Mouse (Mus musculus) kidney, adult 18-20 months (tissue): ENCODE measurements around the gene Drosha.
"Not testable (repeated sequence)": the region's sequence is repeated elsewhere in the genome, so short reads cannot be mapped to it uniquely, and the experiment has no call there.

Experiments used
- DNase-seq: peaks from one replicate; pipeline ENCODE4 v3.0.0; 2021

Gene Drosha

GRCm38 (mm10) chr15:12888312-12888711, 63.7 kb downstream of the Drosha start:
- no peak for DNase-seq

DNA sequence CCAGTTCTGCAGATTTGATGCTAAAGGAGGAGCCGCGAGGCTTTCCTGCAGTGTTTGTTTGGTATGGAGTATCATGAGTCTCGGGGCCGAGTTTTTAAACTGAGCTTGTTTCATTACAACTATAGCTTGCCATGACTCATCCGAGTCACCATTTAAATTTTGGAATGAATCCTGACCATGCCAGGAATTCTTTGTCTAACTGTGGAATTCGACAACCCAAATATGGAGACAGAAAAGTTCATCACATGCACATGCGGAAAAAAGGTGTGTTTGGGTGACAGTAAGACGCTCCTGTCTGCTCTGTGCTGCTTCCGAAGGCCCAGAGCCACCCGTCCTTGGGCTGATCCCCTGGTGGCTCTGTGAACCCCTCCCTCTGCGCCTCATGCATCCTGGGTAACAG, 65.3 kb downstream of the Drosha start:
- no peak for DNase-seq

GRCm38 (mm10) chr15:12895426-12895825, 70.8 kb downstream of the Drosha start:
- no peak for DNase-seq

- DNase-seq = no peak
These were observed 71.7 kb downstream of the Drosha start for GRCm38 (mm10) chr15:12896022-12897009.

GRCm38 (mm10) chr15:12897831-12898230, 73.2 kb downstream of the Drosha start:
- no peak for DNase-seq

- no peak for DNase-seq
These were observed 76.0 kb downstream of the Drosha start for GRCm38 (mm10) chr15:12900428-12901196.

DNA sequence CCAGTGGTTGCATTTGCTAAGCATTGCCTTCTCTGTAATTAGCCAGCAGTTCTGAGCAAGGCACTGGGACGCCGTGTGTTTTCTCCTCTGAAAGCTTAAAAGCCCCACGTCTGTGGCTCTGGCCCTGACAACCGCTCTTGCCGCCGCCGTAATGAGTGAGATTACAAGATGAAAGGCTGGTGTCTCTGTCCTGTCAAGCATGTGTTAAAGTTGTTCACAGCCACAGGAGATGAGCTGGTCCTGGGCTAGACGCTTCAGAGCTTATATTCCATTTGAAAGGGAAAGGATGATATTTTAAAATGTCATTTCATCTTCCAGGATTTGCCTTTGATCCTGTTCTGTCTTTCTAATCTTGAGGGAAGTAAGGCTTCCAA, 76.6 kb downstream of the Drosha start:
- no peak for DNase-seq

DNA sequence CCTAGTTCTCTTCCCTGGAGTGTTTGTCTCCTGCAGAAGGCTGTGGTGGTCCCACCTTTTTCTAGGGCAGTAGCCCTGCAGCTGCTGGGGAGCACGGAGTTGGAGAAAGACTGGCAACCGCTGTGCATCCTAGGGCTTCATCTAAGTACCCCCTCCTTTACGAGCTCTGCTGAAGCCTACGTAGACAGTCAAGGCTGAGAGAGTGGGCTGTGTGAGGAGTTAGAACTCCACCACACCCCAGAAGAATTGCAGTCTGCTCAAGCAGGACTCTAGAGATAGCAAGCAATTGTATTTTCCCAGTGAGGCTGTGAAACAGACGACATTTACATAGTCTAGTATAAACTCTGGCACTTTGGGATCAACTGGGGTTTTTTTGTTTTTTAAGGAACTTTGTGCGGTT, 79.8 kb downstream of the Drosha start:
- no peak for DNase-seq

- no peak for DNase-seq
These were observed 83.5 kb downstream of the Drosha start for GRCm38 (mm10) chr15:12907962-12908719.

GRCm38 (mm10) chr15:12908720-12909028, 84.1 kb downstream of the Drosha start:
- DNase-seq = no peak

GRCm38 (mm10) chr15:12909171-12909570, 84.6 kb downstream of the Drosha start:
- DNase-seq = no peak

DNA sequence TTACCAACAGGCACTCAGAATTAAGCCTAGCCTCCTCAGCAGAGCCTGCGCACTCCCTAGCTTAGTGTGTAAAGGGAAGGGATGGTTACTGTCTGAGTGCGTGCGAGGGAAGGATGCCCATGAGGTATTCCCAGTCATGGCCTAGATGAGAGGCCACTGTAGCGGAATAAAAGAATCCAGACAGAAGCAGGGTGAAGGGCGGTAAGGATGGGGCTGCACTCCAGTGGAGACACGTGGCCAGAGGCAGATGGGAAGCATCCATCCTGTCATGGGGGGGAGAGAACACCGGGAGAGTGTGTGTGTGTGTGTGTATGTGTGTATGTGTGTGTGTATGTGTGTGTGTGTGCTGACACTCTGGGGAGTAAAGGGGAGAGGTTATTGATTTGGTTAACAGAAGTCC, 86.5 kb downstream of the Drosha start:
- no peak for DNase-seq

- no peak for DNase-seq
These were observed 91.8 kb downstream of the Drosha start for GRCm38 (mm10) chr15:12916314-12916815.

DNA sequence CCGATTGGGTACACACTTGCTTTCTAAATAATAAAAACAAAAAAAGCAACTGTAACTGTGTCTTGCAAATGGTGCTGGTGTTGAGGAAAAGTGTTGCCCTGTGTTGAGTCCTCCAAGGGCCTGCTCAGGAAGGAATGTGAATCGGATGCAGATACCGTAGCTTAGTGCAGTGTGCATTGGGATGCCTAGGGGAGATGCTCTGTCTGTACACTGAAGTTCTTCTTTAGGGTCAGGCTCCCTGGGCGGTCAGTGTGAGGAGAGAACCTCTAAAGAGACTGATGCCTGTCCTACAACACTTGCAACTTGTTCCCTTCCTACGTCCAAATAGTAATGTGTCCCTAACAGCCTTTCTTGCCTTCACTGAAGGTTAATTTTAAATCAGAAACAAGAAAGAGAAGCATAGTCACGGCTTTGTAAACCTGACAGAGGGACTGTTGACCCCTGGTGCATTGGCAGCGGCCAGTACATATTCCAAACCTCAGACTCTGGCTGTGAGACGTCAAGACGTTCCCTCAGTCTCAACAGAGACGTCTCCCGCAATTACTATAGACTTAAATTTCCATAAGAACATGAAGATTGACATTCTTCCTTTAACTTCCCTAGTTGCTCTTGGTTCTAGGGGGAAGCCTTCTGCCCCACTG, 94.8 kb downstream of the Drosha start:
- DNase-seq = peak; percentile 24

DNA sequence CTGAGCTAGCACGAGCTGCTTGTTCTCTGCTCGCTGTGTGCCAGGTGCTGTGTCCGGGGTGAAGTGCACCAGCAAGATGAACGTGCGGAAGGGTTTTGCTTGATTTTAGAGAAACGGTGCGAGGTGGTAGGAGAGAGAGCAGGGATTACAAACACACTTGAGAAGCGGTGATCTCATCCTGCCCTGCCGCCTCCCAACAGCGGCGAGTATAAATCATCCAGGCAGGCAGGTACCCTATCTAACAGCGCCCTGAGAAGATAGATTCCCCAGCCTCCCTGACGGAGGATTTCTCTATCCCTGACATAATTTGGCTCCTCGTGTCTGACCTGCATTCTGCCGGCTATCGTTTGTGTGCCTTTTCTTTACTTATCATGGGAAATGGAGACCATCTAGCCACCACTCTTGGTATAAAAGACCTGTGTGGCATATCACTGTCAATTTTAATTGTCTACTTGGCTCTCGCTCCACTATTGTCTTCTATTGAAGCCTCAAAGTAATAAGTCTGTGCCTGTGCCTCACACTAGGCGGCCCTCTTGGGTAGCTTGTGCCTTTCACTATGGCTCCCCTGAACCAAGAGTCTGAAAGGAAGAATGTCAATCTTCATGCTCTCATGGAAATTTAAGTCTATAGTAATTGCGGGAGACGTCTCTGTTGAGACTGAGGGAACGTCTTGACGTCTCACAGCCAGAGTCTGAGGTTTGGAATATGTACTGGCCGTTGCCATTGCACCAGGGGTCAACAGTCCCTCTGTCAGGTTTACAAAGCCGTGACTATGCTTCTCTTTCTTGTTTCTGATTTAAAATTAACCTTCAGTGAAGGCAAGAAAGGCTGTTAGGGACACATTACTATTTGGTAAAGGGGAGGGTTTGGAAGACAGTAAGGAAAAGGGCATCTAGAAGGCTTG, 95.6 kb downstream of the Drosha start:
- DNase-seq = peak; percentile 14

DNA sequence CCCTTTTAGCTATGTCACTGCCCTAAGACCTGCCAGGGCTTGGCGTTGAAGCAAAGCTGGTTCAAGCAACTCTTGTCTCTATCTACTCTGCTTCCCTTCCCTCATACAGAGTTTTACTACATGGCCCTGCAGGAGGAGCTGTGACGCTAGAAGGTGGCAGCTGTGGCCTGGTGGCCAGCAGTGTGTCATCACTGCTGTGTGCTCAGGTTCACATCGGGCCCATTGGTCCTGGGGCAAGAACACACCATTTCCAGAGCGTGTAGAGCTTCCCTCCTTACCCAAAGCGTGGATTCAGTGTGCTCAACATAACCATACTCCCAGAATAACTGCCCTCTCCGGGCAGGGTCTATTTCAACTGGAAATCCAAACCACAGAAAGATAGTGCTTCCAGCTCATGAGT, 97.3 kb downstream of the Drosha start:
- DNase-seq = no peak

GRCm38 (mm10) chr15:12923826-12924225, 99.2 kb downstream of the Drosha start:
- no peak for DNase-seq

- no peak for DNase-seq
These were observed 106.9 kb downstream of the Drosha start for GRCm38 (mm10) chr15:12931481-12931880.

- DNase-seq = no peak
These were observed 111.7 kb downstream of the Drosha start for GRCm38 (mm10) chr15:12936217-12936732.

GRCm38 (mm10) chr15:12937326-12937725, 112.7 kb downstream of the Drosha start:
- not testable (repeated sequence) for DNase-seq

GRCm38 (mm10) chr15:12941106-12941505, 116.5 kb downstream of the Drosha start:
- DNase-seq = no peak
